Mouse (Mus musculus) heart, adult 2 months (tissue): ENCODE data around the gene Gm8332.
"Not testable (repeated sequence)": the region's sequence is repeated elsewhere in the genome, so short reads cannot be mapped to it uniquely, and the experiment has no call there.

Source experiments
- CTCF ChIP-seq: fragments of 200-600 bp; IDR thresholded peaks from 2 replicates; pipeline ENCODE4 v1.8.1; 2022; ENCODE audit warnings: antibody characterized with exemption, mild to moderate bottlenecking, moderate library complexity
- EP300 ChIP-seq: fragments of 200-500 bp; IDR thresholded peaks from 2 replicates; pipeline ENCODE4 v1.6.1; 2011; ENCODE audit warnings: low read depth, low read length, control low read depth; ENCODE audit not compliant: insufficient read depth

DNA sequence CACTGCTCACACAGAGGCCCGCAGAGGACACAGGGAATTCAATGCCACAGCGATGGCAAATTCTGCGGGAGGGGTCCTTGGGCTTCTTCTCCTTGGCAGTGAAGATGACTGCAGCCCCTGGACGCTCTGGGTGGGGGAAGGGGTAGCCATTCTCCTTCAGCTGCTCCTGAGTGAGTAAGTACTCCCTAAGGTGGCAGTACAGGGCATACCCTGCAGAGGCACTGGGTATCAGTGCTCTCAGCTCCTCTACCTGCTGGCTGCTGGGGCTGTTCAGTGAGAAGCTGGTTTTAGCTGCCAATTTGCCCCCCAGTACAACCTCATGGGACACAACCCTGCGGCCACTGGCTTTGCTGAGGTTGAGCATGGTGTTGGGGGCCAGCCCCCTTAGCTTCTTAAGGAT lies 35.3 kb upstream of the Gm8332 start:
- not testable (repeated sequence) for TF ChIP-seq EP300, CTCF
